18 mouse cellular contexts compared by ENCODE assay signal in the genomic region with DNA sequence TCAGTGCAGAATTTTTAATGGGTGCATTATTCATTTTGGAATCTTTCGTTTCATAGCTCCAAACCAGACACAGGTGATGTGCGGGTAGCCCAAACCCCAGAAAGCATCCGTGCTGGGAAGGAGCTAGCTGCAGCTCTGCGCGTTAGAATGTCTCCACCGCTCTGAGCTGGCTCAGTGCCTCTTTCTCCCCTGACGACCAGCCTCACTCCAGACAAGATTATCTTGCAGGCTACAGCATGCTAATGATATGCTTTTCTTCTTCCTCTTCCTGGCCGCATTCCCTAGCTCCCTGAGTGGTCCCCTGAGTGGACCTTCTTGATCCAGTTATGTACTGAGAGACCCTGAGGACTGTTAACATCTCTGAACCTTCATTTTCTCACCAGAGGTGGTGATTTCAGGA.
A peak's percentile ranks its signal among the peaks of the same experiment; 100 is the strongest.
DNase-seq lines count a peak whose midpoint lies in the region; ATAC-seq lines count a peak whose summit lies in the region.
"Had no signal": no experiment of that assay in that cellular context is flagged by ENCODE, and none has a peak within 500 bp of the region (broad histone marks: within the 10 kb centered on the region; RNA-seq: fewer than 3 reads in every experiment).

No protein-coding gene starts in this region.

- DNase-seq in forebrain, embryonic 14.5 days (ENCODE audit: low spot score) = peak; percentile 31
- peak; percentile 52 for DNase-seq in right cerebral cortex, postnatal 4 days
- DNase-seq in right cerebral cortex, adult 2 months (ENCODE audit: low spot score in 2 of 2) = no peak
- no peak for DNase-seq in midbrain, embryonic 11.5 days (ENCODE audit: low spot score, missing footprints)
- DNase-seq in embryo, embryonic 11 days = no peak
- DNase-seq in natural killer cell, adult 2 months (ENCODE audit: low spot score in 2 of 2) = no peak
- DNase-seq: adrenal gland, postnatal 36 days; cerebellum, adult 2 months; gastrocnemius, postnatal 14 days; heart, adult 18-20 months; heart, postnatal 36 days; kidney, postnatal 4 days had no signal

- ATAC-seq in forebrain, embryonic 14.5 days = no peak
- no peak for ATAC-seq in forebrain, embryonic 15.5 days (replicated peaks)
- peak; percentile 27; the same call in 1 of the 2 replicates for ATAC-seq in midbrain, embryonic 11.5 days (ENCODE audit: low FRiP score)
- no peak for ATAC-seq in neural tube, embryonic 15.5 days (ENCODE audit: low FRiP score)
- ATAC-seq: intestine, embryonic 15.5 days had no signal

- H3K4me1 ChIP-seq in forebrain, embryonic 14.5 days (ENCODE audit: control insufficient read depth, insufficient read depth, low read length) = peaks cover 7% of the 10 kb centered on the region
- H3K4me1 ChIP-seq in forebrain, embryonic 15.5 days = peaks cover 20% of the 10 kb centered on the region
- H3K4me1 ChIP-seq in midbrain, embryonic 11.5 days (ENCODE audit: control insufficient read depth, insufficient read depth, low read length) = peaks cover 5% of the 10 kb centered on the region; the same call in 1 of the 2 replicates
- H3K4me1 ChIP-seq in neural tube, embryonic 15.5 days = peaks cover 21% of the 10 kb centered on the region
- H3K4me1 ChIP-seq: intestine, embryonic 15.5 days; lung, embryonic 15.5 days had no signal

- 0 out of 2 replicates have a peak overlapping the region, but pooled peaks have one; percentile 3 for H3K9ac ChIP-seq in forebrain, embryonic 14.5 days (ENCODE audit: low read length)
- H3K9ac ChIP-seq in forebrain, embryonic 15.5 days (replicated peaks) = no peak overlapping the region
- no peak overlapping the region for H3K9ac ChIP-seq in midbrain, embryonic 11.5 days (ENCODE audit: low read length)
- H3K9ac ChIP-seq in neural tube, embryonic 15.5 days (replicated peaks) = no peak overlapping the region
- H3K9ac ChIP-seq: intestine, embryonic 15.5 days; liver, embryonic 14.5 days; lung, embryonic 15.5 days had no signal

- H3K27ac ChIP-seq in forebrain, embryonic 14.5 days (ENCODE audit: low read depth, low read length) = no peak overlapping the region
- no peak overlapping the region for H3K27ac ChIP-seq in forebrain, embryonic 15.5 days (replicated peaks)
- H3K27ac ChIP-seq in midbrain, embryonic 11.5 days (ENCODE audit: low read depth, low read length) = no peak overlapping the region
- H3K27ac ChIP-seq in neural tube, embryonic 15.5 days (replicated peaks) = 0 out of 2 replicates have a peak overlapping the region, but pooled peaks have one; percentile 19
- H3K27ac ChIP-seq: intestine, embryonic 15.5 days; liver, embryonic 14.5 days; lung, embryonic 15.5 days; macrophage had no signal

- H3K27me3 ChIP-seq in forebrain, embryonic 14.5 days (replicated peaks; ENCODE audit: control insufficient read depth, insufficient read depth, low read length) = no peaks in the 10 kb centered on the region
- H3K27me3 ChIP-seq in forebrain, embryonic 15.5 days = no peaks in the 10 kb centered on the region
- no peaks in the 10 kb centered on the region for H3K27me3 ChIP-seq in midbrain, embryonic 11.5 days (ENCODE audit: control insufficient read depth, insufficient read depth, low read length)
- H3K27me3 ChIP-seq in neural tube, embryonic 15.5 days (replicated peaks) = no peaks in the 10 kb centered on the region
- H3K27me3 ChIP-seq: intestine, embryonic 15.5 days; lung, embryonic 15.5 days had no signal

- 31% methylated on average over 8 of the region's 8 CpGs for WGBS in forebrain, embryonic 14.5 days
- WGBS in forebrain, embryonic 15.5 days = 30% methylated on average over 8 of the region's 8 CpGs
- 37% methylated on average over 8 of the region's 8 CpGs for WGBS in midbrain, embryonic 11.5 days
- WGBS in neural tube, embryonic 15.5 days = 26% methylated on average over 8 of the region's 8 CpGs

- no peaks in the 10 kb centered on the region for H3K9me3 ChIP-seq in forebrain, embryonic 14.5 days (replicated peaks; ENCODE audit: control insufficient read depth, low read length)
- H3K9me3 ChIP-seq in forebrain, embryonic 15.5 days = no peaks in the 10 kb centered on the region
- no peaks in the 10 kb centered on the region for H3K9me3 ChIP-seq in midbrain, embryonic 11.5 days (ENCODE audit: control insufficient read depth, low read length)
- H3K9me3 ChIP-seq in neural tube, embryonic 15.5 days (replicated peaks) = no peaks in the 10 kb centered on the region
- H3K9me3 ChIP-seq: intestine, embryonic 15.5 days; lung, embryonic 15.5 days had no signal

- H3K36me3 ChIP-seq in forebrain, embryonic 14.5 days (ENCODE audit: control insufficient read depth, insufficient read depth, low read length) = no peaks in the 10 kb centered on the region
- no peaks in the 10 kb centered on the region for H3K36me3 ChIP-seq in forebrain, embryonic 15.5 days
- no peaks in the 10 kb centered on the region for H3K36me3 ChIP-seq in midbrain, embryonic 11.5 days (ENCODE audit: control insufficient read depth, insufficient read depth, low read length)
- H3K36me3 ChIP-seq in neural tube, embryonic 15.5 days = no peaks in the 10 kb centered on the region
- H3K36me3 ChIP-seq: intestine, embryonic 15.5 days; lung, embryonic 15.5 days had no signal

- H3K4me2 ChIP-seq in forebrain, embryonic 14.5 days (ENCODE audit: low read length) = no peak overlapping the region
- H3K4me2 ChIP-seq in forebrain, embryonic 15.5 days (replicated peaks) = no peak overlapping the region
- no peak overlapping the region for H3K4me2 ChIP-seq in midbrain, embryonic 11.5 days
- H3K4me2 ChIP-seq in neural tube, embryonic 15.5 days = no peak overlapping the region
- H3K4me2 ChIP-seq: intestine, embryonic 15.5 days; lung, embryonic 15.5 days had no signal

- H3K4me3 ChIP-seq in forebrain, embryonic 14.5 days (ENCODE audit: low read depth, low read length) = no peak overlapping the region
- H3K4me3 ChIP-seq in forebrain, embryonic 15.5 days = no peak overlapping the region
- H3K4me3 ChIP-seq in midbrain, embryonic 11.5 days (ENCODE audit: low read depth, low read length) = no peak overlapping the region
- no peak overlapping the region for H3K4me3 ChIP-seq in neural tube, embryonic 15.5 days (replicated peaks)
- H3K4me3 ChIP-seq: intestine, embryonic 15.5 days; lung, embryonic 15.5 days had no signal

Comparison
In these comparisons a context has a peak if more than half of its experiments do, and no peak if none do; other contexts are left out.
1. DNase-seq: peak in forebrain, embryonic 14.5 days (single experiment) and right cerebral cortex, postnatal 4 days (single experiment); none in right cerebral cortex, adult 2 months (0 of 2), midbrain, embryonic 11.5 days (single experiment), embryo, embryonic 11 days (single experiment) and natural killer cell, adult 2 months (0 of 2).